Mouse (Mus musculus) bone marrow, adult 2 months (tissue): ENCODE measurements around the gene Hist2h2aa2. TPM values are rescaled to one million over a fixed set of nuclear protein-coding genes. Genes with fewer than 3 reads are reported as not detected.
"Not testable (repeated sequence)": the region's sequence is repeated elsewhere in the genome, so short reads cannot be mapped to it uniquely, and the experiment has no call there.

ENCODE experiments used
- H3K27ac ChIP-seq: fragments of 200-500 bp; 2 replicates; pipeline ENCODE4 v1.5.1; 2012; ENCODE audit warnings: low read depth, mild to moderate bottlenecking, control low read depth, inconsistent platforms, low read length; ENCODE audit not compliant: control insufficient read depth, poor library complexity, insufficient read depth
- H3K4me1 ChIP-seq: fragments of 200-500 bp; 2 replicates; pipeline ENCODE4 v1.6.1; 2011; ENCODE audit warnings: low read length; ENCODE audit not compliant: control insufficient read depth, insufficient read depth
- H3K4me3 ChIP-seq: fragments of 200-500 bp; replicated peaks from 2 replicates; pipeline ENCODE3; 2011; ENCODE audit warnings: mild to moderate bottlenecking, low read depth, low read length, control low read depth; ENCODE audit not compliant: control insufficient read depth
- CTCF ChIP-seq: fragments of 200-500 bp; IDR thresholded peaks from 2 replicates; pipeline ENCODE4 v1.5.1; 2011; ENCODE audit warnings: low read length, control low read depth; ENCODE audit not compliant: control insufficient read depth, insufficient read depth
- POLR2A ChIP-seq: fragments of 200-500 bp; IDR thresholded peaks from 2 replicates; pipeline ENCODE4 v1.6.1; 2011; ENCODE audit warnings: low read depth, mild to moderate bottlenecking, control low read depth, low read length, borderline replicate concordance; ENCODE audit not compliant: control insufficient read depth
- WGBS: fragments of 180-500 bp; shearing (Covaris S2); methylation state at CpG from one replicate; pipeline ENCODE4 v1.1.7; 2018; 5-methylcytosine and 5-hydroxymethylcytosine counted together
- polyA plus RNA-seq: library from polyadenylated mRNA; stranded (reverse); fragments of >200 nt; gene quantifications from 2 replicates; pipeline ENCODE4 v1.2.4, GENCODE M21; 2011; ENCODE audit warnings: low replicate concordance; ENCODE audit not compliant: missing spikeins, insufficient read depth, insufficient read length

Gene Hist2h2aa2
- polyA plus RNA-seq, 1 experiment, result 139 TPM

DNA sequence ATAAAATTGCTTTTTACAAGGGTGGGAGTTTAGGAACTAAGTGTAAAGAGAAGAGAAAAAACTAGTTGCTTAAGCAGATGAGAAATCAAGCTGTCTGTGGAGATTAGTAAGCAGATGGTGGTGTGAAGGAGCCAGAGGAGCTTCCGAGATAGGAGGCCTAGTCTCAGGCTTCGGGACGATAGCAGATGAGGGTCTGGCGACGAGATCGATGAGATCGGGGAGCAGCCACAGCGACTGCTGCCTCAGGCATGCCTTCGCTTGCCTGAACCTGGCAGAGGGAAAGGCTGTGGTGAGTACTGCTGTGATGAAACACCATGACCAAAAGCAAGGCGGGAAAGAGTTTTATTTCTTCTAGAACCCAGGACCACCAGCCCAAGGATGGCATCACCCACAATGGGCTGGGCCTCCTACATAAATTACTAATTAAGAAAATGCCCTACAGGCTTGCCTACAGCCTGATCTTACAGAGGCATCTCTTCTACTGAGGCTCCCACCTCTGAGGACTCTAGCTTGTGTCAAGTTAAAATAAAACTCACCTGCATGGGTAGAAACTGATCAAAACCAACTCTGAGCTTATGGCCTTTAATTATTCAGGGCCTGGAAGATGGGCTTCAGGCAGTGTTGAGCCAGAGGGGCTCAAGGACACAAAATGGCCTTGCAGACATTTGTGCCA lies 14.7 kb upstream of the Hist2h2aa2 start:
- TF ChIP-seq CTCF (no peak), POLR2A (no peak)
- WGBS, result 61% methylated on average over 10 of the region's 10 CpGs
- Histone ChIP-seq H3K4me1 (peaks cover 1% of the 10 kb centered on the region; the same call in 1 of the 2 replicates), H3K27ac (peak overlapping the region; percentile 63), H3K4me3 (no peak overlapping the region)

DNA sequence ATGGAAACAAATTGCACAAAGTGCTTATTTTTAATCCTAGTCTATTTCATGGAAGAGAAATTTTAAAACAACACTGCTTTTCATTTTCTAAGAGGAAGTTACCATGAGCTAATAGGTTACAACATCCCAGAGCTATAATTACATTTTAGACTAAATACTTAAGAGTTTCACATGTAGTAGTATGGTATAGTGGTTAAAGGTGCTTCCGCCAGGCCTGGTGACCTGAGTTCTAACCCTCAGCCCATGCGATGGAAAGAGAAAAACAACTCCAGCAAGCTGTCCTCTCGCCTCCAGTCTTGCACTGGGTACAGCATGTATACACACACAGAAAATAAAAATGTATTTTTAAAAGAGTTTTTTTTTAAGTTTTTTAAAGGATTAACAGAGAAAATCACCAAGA lies 11.7 kb upstream of the Hist2h2aa2 start:
- no peak overlapping the region; the same call in 1 of the 2 replicates for H3K27ac ChIP-seq
- H3K4me3 ChIP-seq, result no peak overlapping the region
- 37% methylated on average over 3 of the region's 3 CpGs for WGBS
- H3K4me1 ChIP-seq, result peaks cover 3% of the 10 kb centered on the region
- TF ChIP-seq POLR2A (no peak), CTCF (no peak)

DNA sequence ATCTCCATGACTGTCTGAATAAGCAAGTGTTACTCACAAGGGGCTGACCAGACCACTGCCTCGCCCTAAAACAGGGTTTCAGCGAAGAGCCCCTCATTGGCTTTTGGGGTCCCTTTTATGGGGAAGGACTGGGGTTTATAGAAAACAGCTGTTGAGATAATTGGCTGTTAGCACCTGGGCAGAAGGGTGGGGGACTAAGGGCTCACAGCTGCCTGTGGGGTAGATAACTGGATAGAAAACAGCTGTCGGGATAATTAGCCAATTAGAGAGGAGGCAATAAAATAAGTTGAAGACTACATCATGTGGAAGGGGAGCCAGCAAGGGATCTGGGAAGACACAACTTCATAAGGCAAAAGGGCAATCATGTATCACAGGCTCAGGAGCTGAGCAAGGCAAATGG lies 10.8 kb upstream of the Hist2h2aa2 start:
- Histone ChIP-seq H3K4me1 (peaks cover 3% of the 10 kb centered on the region), H3K27ac (peak overlapping the region; percentile 40; the same call in 1 of the 2 replicates), H3K4me3 (no peak overlapping the region)
- TF ChIP-seq CTCF (no peak), POLR2A (no peak)
- WGBS, result 77% methylated on average over 3 of the region's 3 CpGs

DNA sequence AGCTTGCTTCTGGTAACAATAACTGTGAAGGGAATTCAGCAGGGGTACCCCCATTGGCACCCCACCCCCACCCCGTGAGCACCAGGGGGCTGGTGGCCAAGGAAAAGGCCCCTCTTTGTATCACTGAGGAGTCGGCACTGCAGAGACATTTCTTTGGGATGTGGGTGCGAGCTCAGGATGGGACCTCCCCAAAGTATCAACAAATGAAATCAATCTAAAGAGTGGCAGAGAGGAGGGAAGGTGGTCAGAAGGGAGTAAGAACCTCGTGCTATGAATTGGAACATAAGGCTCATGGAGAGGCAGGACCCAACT lies 8.9 kb upstream of the Hist2h2aa2 start:
- Histone ChIP-seq H3K27ac (peak overlapping the region; percentile 69; the same call in 1 of the 2 replicates), H3K4me1 (peaks cover 4% of the 10 kb centered on the region), H3K4me3 (peak overlapping the region; percentile 12)
- TF ChIP-seq POLR2A, result no peak
- no peak for TF ChIP-seq CTCF
- WGBS, result 86% methylated on average over 4 of the region's 4 CpGs

DNA sequence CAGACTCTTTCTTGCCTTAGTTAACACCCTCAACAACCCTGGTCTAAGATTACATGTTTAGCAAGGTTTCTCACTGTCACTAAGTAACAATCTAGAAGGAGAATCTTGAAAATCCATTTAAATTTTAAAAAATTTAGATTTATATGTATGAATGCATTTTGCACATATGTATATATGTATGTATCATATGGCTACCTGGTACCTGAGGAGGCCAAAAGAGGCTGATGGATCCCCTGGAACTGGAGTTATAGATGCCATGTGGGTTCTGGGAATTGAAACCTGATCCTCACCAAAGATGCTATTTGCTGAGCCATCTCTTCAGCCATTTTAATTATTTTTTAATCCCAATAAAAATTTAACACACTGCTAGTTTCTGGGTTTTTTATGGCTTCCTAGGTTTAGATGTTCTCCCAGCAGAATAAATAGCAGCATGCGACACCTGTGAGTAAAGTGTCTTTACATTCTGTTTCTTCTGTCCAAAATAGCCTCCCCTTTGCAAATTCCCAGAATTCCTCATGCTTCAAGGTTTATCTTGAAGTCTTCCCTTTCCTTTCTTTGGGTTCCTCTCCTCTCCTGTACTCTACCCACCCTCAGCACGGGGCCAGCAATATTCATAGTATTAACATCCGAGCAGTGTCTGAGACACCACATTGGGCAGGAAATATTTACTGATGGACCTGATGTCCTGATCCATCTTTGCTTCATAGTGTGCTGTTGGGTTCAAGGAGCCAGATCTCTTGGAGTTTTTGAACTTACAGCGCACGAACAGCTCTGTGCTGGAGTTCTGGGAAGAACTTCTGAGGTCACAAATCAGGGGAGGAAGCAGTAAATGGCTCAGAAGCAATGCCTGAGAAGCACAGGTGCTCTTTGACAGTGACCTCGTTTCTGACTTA lies 8.3 kb upstream of the Hist2h2aa2 start:
- peaks cover 7% of the 10 kb centered on the region for H3K4me1 ChIP-seq

DNA sequence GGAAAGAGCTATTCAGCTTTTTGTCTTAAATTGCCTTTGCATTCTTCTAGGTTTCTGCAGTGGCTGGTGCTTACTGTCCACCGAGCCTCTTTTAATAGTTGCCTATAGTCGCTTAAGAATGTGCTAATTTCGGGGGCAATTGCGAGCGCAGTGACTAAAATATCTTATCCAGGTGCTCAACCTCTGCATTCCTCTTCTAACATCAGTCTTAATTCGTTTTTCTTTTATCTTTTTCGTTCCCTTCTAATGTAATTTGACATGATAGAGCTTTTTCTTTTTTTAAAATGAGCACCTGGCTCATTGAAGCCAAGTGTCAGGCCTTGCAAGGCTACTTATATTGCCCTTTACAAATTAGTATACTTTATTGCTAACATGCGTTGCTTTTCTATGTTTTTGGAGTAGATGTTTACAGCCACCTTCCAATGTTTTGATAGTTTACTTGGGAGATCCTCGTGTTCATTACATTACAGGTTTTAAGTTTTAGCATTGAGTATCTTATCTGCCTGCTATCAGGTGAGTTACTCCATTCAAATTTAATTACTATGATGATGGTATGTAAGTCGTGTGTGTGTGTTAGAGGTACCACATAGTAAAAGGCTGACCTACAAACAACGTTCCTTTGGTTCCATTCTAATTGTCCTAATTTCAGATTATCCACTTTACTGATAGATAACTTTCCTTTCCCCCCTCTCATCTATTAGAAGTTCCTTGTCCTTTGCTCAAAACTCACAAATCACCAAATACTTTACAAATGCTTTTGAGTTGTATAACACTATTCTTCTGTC lies 7.5 kb upstream of the Hist2h2aa2 start:
- H3K27ac ChIP-seq, result peak overlapping the region; percentile 88
- TF ChIP-seq POLR2A (no peak), CTCF (no peak)
- WGBS, result 15% methylated on average over 11 of the region's 11 CpGs
- H3K4me3 ChIP-seq, result peak overlapping the region; percentile 60
- H3K4me1 ChIP-seq, result peaks cover 7% of the 10 kb centered on the region

More for the DNA sequence above, 8.3 kb upstream of the Hist2h2aa2 start:
- TF ChIP-seq CTCF, result no peak
- TF ChIP-seq POLR2A, result no peak
- Histone ChIP-seq H3K27ac (peak overlapping the region; percentile 69), H3K4me3 (peak overlapping the region; percentile 50)
- 65% methylated on average over 6 of the region's 6 CpGs for WGBS

DNA sequence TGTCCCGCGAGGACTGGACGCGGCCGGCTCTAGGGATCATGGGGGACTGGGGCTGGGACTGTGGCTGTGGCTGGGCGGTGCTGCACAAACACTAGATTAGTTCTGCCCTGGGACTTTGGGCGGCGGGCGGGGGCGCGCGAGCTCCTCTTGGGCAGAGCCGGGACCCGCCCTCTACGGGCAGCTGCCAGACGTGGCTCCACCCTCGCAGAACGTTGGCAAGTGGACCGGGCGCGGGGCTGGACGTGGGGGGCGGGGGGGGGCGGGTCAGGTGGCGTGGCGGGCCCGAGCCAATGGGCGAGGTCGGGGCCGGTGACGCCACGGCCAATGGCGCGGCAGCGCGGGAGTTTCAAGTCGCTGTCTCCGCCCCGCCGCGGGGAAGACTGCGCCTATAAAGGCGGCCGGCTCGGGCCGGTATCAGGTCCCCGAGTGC lies 6.4 kb upstream of the Hist2h2aa2 start, which contains the start of gene Hist2h3c1:
Gene Hist2h3c1, plus strand, starts transcription at position 259 of the 430 bp plus-strand sequence.
- WGBS, result 0% methylated on average over 9 of the region's 47 CpGs
- peak within 1 kb of the TSS; percentile 60 for H3K4me3 ChIP-seq
- peak within 1 kb of the TSS; percentile 88 for H3K27ac ChIP-seq
- H3K4me1 ChIP-seq, result not testable (repeated sequence)

DNA sequence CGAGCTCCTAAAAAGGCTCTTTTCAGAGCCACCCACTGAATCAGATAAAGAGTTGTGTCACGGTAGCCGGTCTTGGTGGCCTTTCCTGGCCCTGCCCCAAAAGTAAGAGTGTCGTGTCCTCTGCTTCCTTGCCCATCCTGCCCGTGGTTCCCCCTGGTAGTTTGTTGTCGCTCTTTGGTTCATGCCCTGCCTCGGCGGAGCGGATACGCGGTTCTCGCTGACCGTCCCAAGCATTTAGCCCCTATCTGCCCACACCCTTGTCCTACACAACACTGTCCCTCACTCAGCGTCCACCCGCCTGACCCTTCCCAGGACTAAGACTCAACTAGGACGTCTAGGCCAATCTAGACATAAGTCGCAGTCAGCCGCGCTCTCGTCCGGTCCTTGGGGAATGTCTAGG lies 5.9 kb upstream of the Hist2h2aa2 start:
- peak; percentile 48; the same call in 1 of the 2 replicates for TF ChIP-seq POLR2A
- WGBS, result under 1% methylated on average over 11 of the region's 21 CpGs
- H3K4me3 ChIP-seq, result peak overlapping the region; percentile 53
- not testable (repeated sequence) for H3K4me1 ChIP-seq
- peak overlapping the region; percentile 81 for H3K27ac ChIP-seq
